Mouse (Mus musculus): ENCODE measurements around the gene 1700007K13Rik.

GRCm38 (mm10) chr2:28423167-28423566 is 43.0 kb downstream of the 1700007K13Rik start:
- TF ChIP-seq GATA1 (IDR thresholded peaks at IDR 0.05; ENCODE audit: borderline replicate concordance, low read length) (no peak), FLI1 (IDR thresholded peaks at IDR 0.05; ENCODE audit: low read length) (no peak)
